Mouse (Mus musculus): Measurements from ENCODE around the gene Cdkn2aip. TPM values are rescaled to one million over a fixed set of nuclear protein-coding genes. Genes with fewer than 3 reads are reported as not detected.

Gene Cdkn2aip
- polyA plus RNA-seq, 2 experiments, result 11.6 to 22.3 TPM

GRCm38 (mm10) chr8:47663201-47663600, 50.5 kb downstream of the Cdkn2aip start:
- no peak for ATAC-seq (ENCODE audit: low FRiP score, low read depth)
- TF ChIP-seq POLR2A (IDR thresholded peaks at IDR 0.05; ENCODE audit: borderline replicate concordance, extremely low read depth, insufficient read depth, insufficient read length), result no peak
- Histone ChIP-seq H3K9me3 (ENCODE audit: control insufficient read depth, low read length) (no peaks in the 10 kb centered on the region), H3K27ac (replicated peaks; ENCODE audit: low read depth, low read length) (no peak overlapping the region), H3K4me2 (replicated peaks; ENCODE audit: low read depth, low read length, severe bottlenecking) (no peak overlapping the region), H3K9ac (ENCODE audit: low read depth, low read length, severe bottlenecking) (no peak overlapping the region), H3K4me3 (replicated peaks; ENCODE audit: low read length) (no peak overlapping the region), H3K4me1 (ENCODE audit: control insufficient read depth, insufficient read depth, low read length) (no peaks in the 10 kb centered on the region), H3K36me3 (ENCODE audit: control insufficient read depth, insufficient read depth, low read length) (peaks cover 6% of the 10 kb centered on the region), H3K27me3 (ENCODE audit: control insufficient read depth, insufficient read depth, low read length) (no peaks in the 10 kb centered on the region)
- no peak for DNase-seq (ENCODE audit: low spot score)
- 67% methylated on average over 5 of the region's 5 CpGs for WGBS

- Histone ChIP-seq H3K9ac (ENCODE audit: low read depth, low read length, severe bottlenecking) (no peak overlapping the region), H3K4me3 (replicated peaks; ENCODE audit: low read length) (no peak overlapping the region), H3K36me3 (ENCODE audit: control insufficient read depth, insufficient read depth, low read length) (peaks cover 2% of the 10 kb centered on the region; the same call in 1 of the 2 replicates), H3K4me2 (replicated peaks; ENCODE audit: low read depth, low read length, severe bottlenecking) (no peak overlapping the region), H3K27ac (replicated peaks; ENCODE audit: low read depth, low read length) (no peak overlapping the region), H3K27me3 (ENCODE audit: control insufficient read depth, insufficient read depth, low read length) (no peaks in the 10 kb centered on the region), H3K9me3 (ENCODE audit: control insufficient read depth, low read length) (no peaks in the 10 kb centered on the region), H3K4me1 (ENCODE audit: control insufficient read depth, insufficient read depth, low read length) (no peaks in the 10 kb centered on the region)
- TF ChIP-seq POLR2A (IDR thresholded peaks at IDR 0.05; ENCODE audit: borderline replicate concordance, extremely low read depth, insufficient read depth, insufficient read length), result no peak
- no peak for ATAC-seq (ENCODE audit: low FRiP score, low read depth)
- no peak for DNase-seq (ENCODE audit: low spot score)
- 78% methylated on average over 5 of the region's 5 CpGs for WGBS
Observed at GRCm38 (mm10) chr8:47662716-47663115, 51.0 kb downstream of the Cdkn2aip start.

- H3K4me1 ChIP-seq (ENCODE audit: control insufficient read depth, insufficient read depth, low read length), result no peaks in the 10 kb centered on the region
Observed at GRCm38 (mm10) chr8:47660394-47660793, 53.3 kb downstream of the Cdkn2aip start.

GRCm38 (mm10) chr8:47659463-47659862, 54.3 kb downstream of the Cdkn2aip start:
- Histone ChIP-seq H3K4me2 (replicated peaks; ENCODE audit: low read depth, low read length, severe bottlenecking) (no peak overlapping the region), H3K9me3 (ENCODE audit: control insufficient read depth, low read length) (no peaks in the 10 kb centered on the region), H3K27ac (replicated peaks; ENCODE audit: low read depth, low read length) (no peak overlapping the region), H3K9ac (ENCODE audit: low read depth, low read length, severe bottlenecking) (no peak overlapping the region), H3K4me1 (ENCODE audit: control insufficient read depth, insufficient read depth, low read length) (no peaks in the 10 kb centered on the region), H3K36me3 (ENCODE audit: control insufficient read depth, insufficient read depth, low read length) (no peaks in the 10 kb centered on the region), H3K4me3 (replicated peaks; ENCODE audit: low read length) (no peak overlapping the region), H3K27me3 (ENCODE audit: control insufficient read depth, insufficient read depth, low read length) (no peaks in the 10 kb centered on the region)
- no peak for DNase-seq (ENCODE audit: low spot score)
- ATAC-seq (ENCODE audit: low FRiP score, low read depth), result no peak
- 89% methylated on average over 5 of the region's 5 CpGs for WGBS
- TF ChIP-seq POLR2A (IDR thresholded peaks at IDR 0.05; ENCODE audit: borderline replicate concordance, extremely low read depth, insufficient read depth, insufficient read length), result no peak

More at GRCm38 (mm10) chr8:47660394-47660793, 53.3 kb downstream of the Cdkn2aip start:
- no peak for DNase-seq (ENCODE audit: low spot score)
- Histone ChIP-seq H3K4me3 (replicated peaks; ENCODE audit: low read length) (no peak overlapping the region), H3K27ac (replicated peaks; ENCODE audit: low read depth, low read length) (no peak overlapping the region), H3K27me3 (ENCODE audit: control insufficient read depth, insufficient read depth, low read length) (no peaks in the 10 kb centered on the region), H3K4me2 (replicated peaks; ENCODE audit: low read depth, low read length, severe bottlenecking) (no peak overlapping the region), H3K9ac (ENCODE audit: low read depth, low read length, severe bottlenecking) (no peak overlapping the region), H3K36me3 (ENCODE audit: control insufficient read depth, insufficient read depth, low read length) (no peaks in the 10 kb centered on the region), H3K9me3 (ENCODE audit: control insufficient read depth, low read length) (no peaks in the 10 kb centered on the region)
- WGBS, result 89% methylated on average over 7 of the region's 7 CpGs
- no peak for ATAC-seq (ENCODE audit: low FRiP score, low read depth)
- TF ChIP-seq POLR2A (IDR thresholded peaks at IDR 0.05; ENCODE audit: borderline replicate concordance, extremely low read depth, insufficient read depth, insufficient read length), result no peak

Other genes starting within 250 kb of the Cdkn2aip start
- gene Trappc11, start 180.5 kb downstream of the Cdkn2aip start, polyA plus RNA-seq (2012; rRNA removed), result 31.3 and 31.6 TPM in 2 replicates
- gene Trappc11, start 180.5 kb downstream of the Cdkn2aip start, polyA plus RNA-seq (2014; fragmentation: Nextera tagmentation; extraction: Ambion mirVana), result 31.4 and 33.6 TPM in 2 replicates
- 24.4 and 26.5 TPM in 2 replicates for gene Rwdd4a, start 180.3 kb downstream of the Cdkn2aip start, polyA plus RNA-seq (2012; rRNA removed)
- gene Rwdd4a, start 180.3 kb downstream of the Cdkn2aip start, polyA plus RNA-seq (2014; fragmentation: Nextera tagmentation; extraction: Ambion mirVana), result 40.5 and 46.7 TPM in 2 replicates
- gene Ing2, start 38.4 kb downstream of the Cdkn2aip start, polyA plus RNA-seq (2012; rRNA removed), result 9.0 and 19.8 TPM in 2 replicates
- gene Ing2, start 38.4 kb downstream of the Cdkn2aip start, polyA plus RNA-seq (2014; fragmentation: Nextera tagmentation; extraction: Ambion mirVana), result 12.1 and 13.2 TPM in 2 replicates
- gene Cldn24, start 108.2 kb upstream of the Cdkn2aip start, polyA plus RNA-seq (2012; rRNA removed), result not detected in 2 replicates
- not detected in 2 replicates for gene Cldn24, start 108.2 kb upstream of the Cdkn2aip start, polyA plus RNA-seq (2014; fragmentation: Nextera tagmentation; extraction: Ambion mirVana)
- gene Cldn22, start 110.5 kb upstream of the Cdkn2aip start, polyA plus RNA-seq (2012; rRNA removed), result 0.08 TPM in 1 of 2 replicates, not detected in the other
- gene Cldn22, start 110.5 kb upstream of the Cdkn2aip start, polyA plus RNA-seq (2014; fragmentation: Nextera tagmentation; extraction: Ambion mirVana), result not detected in 2 replicates

All from limb, embryonic 14.5 days (tissue).